Mouse (Mus musculus) adrenal gland, adult (tissue): ENCODE results near the gene Plac1.

Source experiments
- DNase-seq, 2 experiments: peaks; one replicate each; pipeline ENCODE4 v3.0.0; 2022 to 2023; ENCODE audit warnings: low spot score in 1 of 2; ENCODE audit not compliant: inconsistent age in 2 of 2

Gene Plac1

GRCm38 (mm10) chrX:53201616-53202015, 38.3 kb downstream of the Plac1 start:
- peak in 1 of 2 experiments; percentile 59 for DNase-seq

- DNase-seq = no peak
These were observed 42.2 kb downstream of the Plac1 start for GRCm38 (mm10) chrX:53197681-53198080.

GRCm38 (mm10) chrX:53196392-53196791, 43.5 kb downstream of the Plac1 start:
- no peak for DNase-seq

- no peak for DNase-seq
These were observed 51.2 kb downstream of the Plac1 start for GRCm38 (mm10) chrX:53188692-53189091.

- DNase-seq = no peak
These were observed 60.1 kb downstream of the Plac1 start for GRCm38 (mm10) chrX:53179801-53180200.

- no peak for DNase-seq
These were observed 63.6 kb downstream of the Plac1 start for GRCm38 (mm10) chrX:53176296-53176695.

GRCm38 (mm10) chrX:53168623-53169022, 71.3 kb downstream of the Plac1 start:
- DNase-seq = peak in 1 of 2 experiments; percentile 47

GRCm38 (mm10) chrX:53166901-53167525, 72.9 kb downstream of the Plac1 start:
- DNase-seq = no peak

- DNase-seq = peak; percentile 10 to 28
These were observed 73.5 kb downstream of the Plac1 start for GRCm38 (mm10) chrX:53166251-53166900.

GRCm38 (mm10) chrX:53162589-53162988, 77.3 kb downstream of the Plac1 start:
- DNase-seq = no peak

GRCm38 (mm10) chrX:53161583-53161982, 78.3 kb downstream of the Plac1 start:
- peak; percentile 8 to 34 for DNase-seq

- DNase-seq = peak; percentile 73 to 83
These were observed 78.8 kb downstream of the Plac1 start for GRCm38 (mm10) chrX:53161115-53161514.

GRCm38 (mm10) chrX:53148039-53148438, 91.9 kb downstream of the Plac1 start:
- DNase-seq = no peak

- DNase-seq = no peak
These were observed 93.5 kb downstream of the Plac1 start for GRCm38 (mm10) chrX:53146389-53146917.

GRCm38 (mm10) chrX:53139641-53140040, 100.3 kb downstream of the Plac1 start:
- no peak for DNase-seq

- DNase-seq = no peak
These were observed 102.8 kb downstream of the Plac1 start for GRCm38 (mm10) chrX:53137066-53137465.

GRCm38 (mm10) chrX:53129501-53129900, 110.4 kb downstream of the Plac1 start:
- DNase-seq = peak; percentile 5 to 54

GRCm38 (mm10) chrX:53126492-53127033, 113.3 kb downstream of the Plac1 start:
- DNase-seq = no peak

GRCm38 (mm10) chrX:53125838-53126467, 114.0 kb downstream of the Plac1 start:
- DNase-seq = no peak

- no peak for DNase-seq
These were observed 116.3 kb downstream of the Plac1 start for GRCm38 (mm10) chrX:53123562-53123961.

GRCm38 (mm10) chrX:53118631-53119030, 121.3 kb downstream of the Plac1 start:
- DNase-seq = no peak

GRCm38 (mm10) chrX:53118019-53118418, 121.9 kb downstream of the Plac1 start:
- DNase-seq = no peak
